Mouse (Mus musculus): ENCODE data around the gene Omp. TPM values are rescaled to one million over a fixed set of nuclear protein-coding genes. Genes with fewer than 3 reads are reported as not detected.

The Omp gene
- not detected for polyA plus RNA-seq (2017; shearing (Covaris generic))

GRCm38 (mm10) chr7:98145402-98145801 is at the start of gene Omp:
Omp (minus strand) TSS chr7:98145502.

GRCm38 (mm10) chr7:98177929-98178559 is 32.7 kb upstream of the Omp start, which contains the start of gene Capn5:
Capn5 (minus strand) TSS chr7:98178274.

GRCm38 (mm10) chr7:98119179-98119960 is 25.9 kb downstream of the Omp start, which contains the start of gene Myo7a:
Myo7a (minus strand) TSS chr7:98119524.

Other genes starting within 250 kb of the Omp start
- not detected for gene Gdpd4, start 225.5 kb downstream of the Omp start, polyA plus RNA-seq (2017; shearing (Covaris generic))
- 0.67 TPM for gene Myo7a, start 26.0 kb downstream of the Omp start, polyA plus RNA-seq (2017; shearing (Covaris generic))
- gene Capn5, start 32.8 kb upstream of the Omp start, polyA plus RNA-seq (2017; shearing (Covaris generic)): 0.40 TPM
- gene B3gnt6, start 54.0 kb upstream of the Omp start, polyA plus RNA-seq (2017; shearing (Covaris generic)): 0.19 TPM
- 13.0 TPM for gene Acer3, start 175.7 kb upstream of the Omp start, polyA plus RNA-seq (2017; shearing (Covaris generic))
- gene Tsku, start 215.8 kb upstream of the Omp start, polyA plus RNA-seq (2017; shearing (Covaris generic)): not detected

Measured in naive thymus-derived CD4-positive, alpha-beta T cell, adult 5 months (primary cell).